Mouse (Mus musculus) embryonic facial prominence, embryonic 12.5 days (tissue): ENCODE data around the gene Tssk2. TPM values are rescaled to one million over a fixed set of nuclear protein-coding genes. Genes with fewer than 3 reads are reported as not detected.

Experiments used
- ATAC-seq: fragments of 200-750 bp; cut with Nextera tagmentation; 2 replicates; pipeline ENCODE4 v1.8.0; 2017; ENCODE audit not compliant: insufficient number of reproducible peaks, insufficient read depth, low FRiP score, low TSS enrichment
- H3K27ac ChIP-seq: fragments of 300-500 bp; sonication (generic); 2 replicates; pipeline ENCODE4 v1.5.1; 2016; ENCODE audit warnings: mild to moderate bottlenecking
- H3K27me3 ChIP-seq: fragments of 300-500 bp; sonication (generic); 2 replicates; pipeline ENCODE4 v1.6.1; 2016; ENCODE audit warnings: mild to moderate bottlenecking, moderate library complexity
- H3K36me3 ChIP-seq: fragments of 300-500 bp; sonication (generic); 2 replicates; pipeline ENCODE4 v1.6.1; 2016; ENCODE audit warnings: mild to moderate bottlenecking
- H3K4me1 ChIP-seq: fragments of 300-500 bp; sonication (generic); 2 replicates; pipeline ENCODE4 v1.6.1; 2016
- H3K4me2 ChIP-seq: fragments of 300-500 bp; sonication (generic); replicated peaks from 2 replicates; pipeline ENCODE4 v1.6.1; 2016; ENCODE audit warnings: mild to moderate bottlenecking, moderate library complexity
- H3K4me3 ChIP-seq: fragments of 300-500 bp; sonication (generic); 2 replicates; pipeline ENCODE4 v1.5.1; 2016; ENCODE audit warnings: mild to moderate bottlenecking
- H3K9ac ChIP-seq: fragments of 300-500 bp; sonication (generic); 2 replicates; pipeline ENCODE4 v1.6.1; 2016; ENCODE audit warnings: mild to moderate bottlenecking, moderate library complexity
- H3K9me3 ChIP-seq: fragments of 300-500 bp; sonication (generic); 2 replicates; pipeline ENCODE4 v1.6.1; 2016; ENCODE audit warnings: mild to moderate bottlenecking, moderate library complexity
- WGBS: fragments of 180-500 bp; shearing (Covaris S2); methylation state at CpG from one replicate; pipeline ENCODE4 v1.1.7; 2016; 5-methylcytosine and 5-hydroxymethylcytosine counted together
- polyA plus RNA-seq: library from polyadenylated mRNA; unstranded; fragments of >200 nt; fragmentation: Nextera tagmentation; extraction: Ambion mirVana; gene quantifications from 2 replicates; pipeline ENCODE4 v1.2.1, GENCODE M21; 2016

Gene Tssk2
- polyA plus RNA-seq, 1 experiment from 2014 or later: 0.12 TPM

DNA sequence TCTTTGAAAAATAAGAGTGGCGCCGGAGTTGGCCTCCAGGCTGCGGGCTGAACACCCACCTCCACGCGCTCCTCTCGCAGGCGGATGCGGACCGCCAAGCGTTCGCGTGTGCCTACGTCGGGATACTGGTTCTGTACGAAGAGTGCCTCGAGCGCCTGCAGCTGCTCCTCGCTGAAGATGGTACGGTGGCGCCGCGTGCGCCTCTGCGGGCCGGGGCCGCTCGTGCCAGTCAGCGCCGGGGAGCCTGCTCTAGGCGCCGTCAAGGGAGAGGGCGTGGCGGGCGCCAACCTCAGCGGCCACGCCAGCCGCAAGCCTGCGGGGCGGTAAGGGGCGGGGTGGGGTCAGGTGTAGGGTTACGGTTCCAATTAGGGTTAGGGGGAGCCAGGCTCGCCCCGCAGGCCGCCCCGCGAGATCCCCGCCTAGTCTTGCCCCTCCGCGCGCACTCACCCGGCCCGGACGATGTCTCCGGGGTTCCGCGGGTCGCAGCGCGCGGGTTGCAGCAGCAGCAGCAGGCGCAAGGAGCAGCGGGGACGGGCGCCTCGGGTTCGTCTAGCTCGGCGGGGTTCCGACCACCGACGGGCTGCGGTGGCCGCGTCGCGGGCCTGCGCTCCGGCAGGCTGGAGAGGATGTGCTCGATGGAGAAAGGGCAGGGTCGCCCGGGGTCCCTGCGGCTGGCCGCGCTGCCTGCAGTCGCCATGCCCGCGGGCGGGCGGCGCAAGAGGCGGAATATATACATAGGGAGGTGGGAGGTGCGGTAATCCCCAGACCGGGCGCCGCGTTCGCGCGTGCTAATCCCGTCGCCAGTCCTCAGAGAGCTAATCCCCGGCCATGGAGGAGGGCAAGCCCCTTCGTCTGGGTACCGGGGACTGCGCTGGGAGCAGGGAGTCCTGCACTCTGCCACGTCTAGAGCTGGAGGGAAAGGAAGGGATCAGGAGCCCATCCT lies 16.1 kb downstream of the Tssk2 start, which contains the start of gene Gsc2:
Gsc2 (minus strand) TSS at position 753 of the 943 bp plus-strand sequence.
- Histone ChIP-seq H3K4me1 (peaks cover 18% of the 10 kb centered on the region), H3K27me3 (peaks cover 65% of the 10 kb centered on the region), H3K36me3 (no peaks in the 10 kb centered on the region), H3K4me2 (peak within 1 kb of the TSS; percentile 67), H3K27ac (no peak within 1 kb of the TSS), H3K4me3 (peak within 1 kb of the TSS; percentile 37), H3K9ac (peak within 1 kb of the TSS; percentile 38), H3K9me3 (no peaks in the 10 kb centered on the region)
- 0 out of 2 replicates have a peak, but pooled peaks have one; percentile 31 for ATAC-seq
- under 1% methylated on average over 99 of the region's 106 CpGs for WGBS

DNA sequence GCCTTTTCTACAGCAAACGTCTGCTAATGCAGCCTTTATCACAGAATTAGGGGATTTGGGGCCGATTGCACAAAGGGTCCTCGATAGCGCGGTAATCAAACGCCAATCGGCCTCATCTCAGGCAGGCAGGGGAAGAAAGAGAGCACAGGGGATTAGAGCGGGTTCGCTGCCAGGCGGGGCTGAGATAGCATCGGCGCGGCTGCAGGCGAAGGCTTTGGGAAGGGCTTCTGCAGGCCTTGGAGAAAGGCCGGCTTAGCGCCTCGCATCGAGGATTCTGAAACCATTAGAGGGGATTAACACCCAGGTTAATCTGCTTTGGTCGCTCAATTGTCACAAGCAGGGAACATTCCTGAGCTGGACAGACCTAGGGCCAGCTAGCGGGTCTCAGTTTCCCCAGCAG lies 22.1 kb downstream of the Tssk2 start:
- Histone ChIP-seq H3K27ac (no peak overlapping the region), H3K36me3 (peaks cover 7% of the 10 kb centered on the region; the same call in 1 of the 2 replicates), H3K4me2 (peak overlapping the region; percentile 95), H3K9me3 (no peaks in the 10 kb centered on the region), H3K4me3 (no peak overlapping the region), H3K4me1 (peaks cover 13% of the 10 kb centered on the region), H3K9ac (peak overlapping the region; percentile 91; the same call in 1 of the 2 replicates), H3K27me3 (peaks cover 40% of the 10 kb centered on the region)
- 10% methylated on average over 20 of the region's 20 CpGs for WGBS
- ATAC-seq: no peak

- H3K4me2 ChIP-seq: peak overlapping the region; percentile 95
- no peaks in the 10 kb centered on the region for H3K9me3 ChIP-seq
- ATAC-seq: peak; percentile 92
- 2% methylated on average over 47 of the region's 47 CpGs for WGBS
- peak overlapping the region; percentile 58 for H3K4me3 ChIP-seq
- peak overlapping the region; percentile 80 for H3K27ac ChIP-seq
- peaks cover 30% of the 10 kb centered on the region for H3K27me3 ChIP-seq
- H3K4me1 ChIP-seq: peaks cover 14% of the 10 kb centered on the region
- H3K9ac ChIP-seq: peak overlapping the region; percentile 91
- H3K36me3 ChIP-seq: peaks cover 13% of the 10 kb centered on the region; the same call in 1 of the 2 replicates
These were observed 23.1 kb downstream of the Tssk2 start for GRCm38 (mm10) chr16:17921325-17922162.

DNA sequence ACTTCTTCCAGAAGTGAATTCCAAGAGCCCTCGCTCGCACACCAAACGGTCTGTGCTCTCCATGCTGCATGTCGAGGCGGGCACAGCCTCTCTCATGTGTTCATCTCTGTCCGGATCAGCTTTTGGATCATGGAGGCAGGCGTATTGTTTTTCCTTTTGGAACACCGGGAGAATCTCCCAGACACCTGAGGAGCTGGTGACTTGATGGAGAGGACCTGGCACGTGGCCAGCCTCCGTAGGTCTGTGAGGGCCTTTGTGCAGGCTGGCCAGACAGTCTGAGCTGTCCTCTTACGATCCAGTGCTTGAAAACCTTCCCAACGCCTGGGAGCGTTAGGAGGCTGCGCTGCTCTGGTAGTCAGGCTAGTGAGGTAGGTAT lies 23.7 kb downstream of the Tssk2 start:
- peaks cover 20% of the 10 kb centered on the region for H3K4me1 ChIP-seq
- 2% methylated on average over 14 of the region's 14 CpGs for WGBS
- peaks cover 24% of the 10 kb centered on the region for H3K27me3 ChIP-seq
- H3K27ac ChIP-seq: peak overlapping the region; percentile 65
- H3K4me3 ChIP-seq: peak overlapping the region; percentile 58
- H3K36me3 ChIP-seq: peaks cover 13% of the 10 kb centered on the region; the same call in 1 of the 2 replicates
- no peaks in the 10 kb centered on the region for H3K9me3 ChIP-seq
- ATAC-seq: no peak; the same call in 1 of the 2 replicates
- peak overlapping the region; percentile 91 for H3K9ac ChIP-seq
- H3K4me2 ChIP-seq: peak overlapping the region; percentile 95

DNA sequence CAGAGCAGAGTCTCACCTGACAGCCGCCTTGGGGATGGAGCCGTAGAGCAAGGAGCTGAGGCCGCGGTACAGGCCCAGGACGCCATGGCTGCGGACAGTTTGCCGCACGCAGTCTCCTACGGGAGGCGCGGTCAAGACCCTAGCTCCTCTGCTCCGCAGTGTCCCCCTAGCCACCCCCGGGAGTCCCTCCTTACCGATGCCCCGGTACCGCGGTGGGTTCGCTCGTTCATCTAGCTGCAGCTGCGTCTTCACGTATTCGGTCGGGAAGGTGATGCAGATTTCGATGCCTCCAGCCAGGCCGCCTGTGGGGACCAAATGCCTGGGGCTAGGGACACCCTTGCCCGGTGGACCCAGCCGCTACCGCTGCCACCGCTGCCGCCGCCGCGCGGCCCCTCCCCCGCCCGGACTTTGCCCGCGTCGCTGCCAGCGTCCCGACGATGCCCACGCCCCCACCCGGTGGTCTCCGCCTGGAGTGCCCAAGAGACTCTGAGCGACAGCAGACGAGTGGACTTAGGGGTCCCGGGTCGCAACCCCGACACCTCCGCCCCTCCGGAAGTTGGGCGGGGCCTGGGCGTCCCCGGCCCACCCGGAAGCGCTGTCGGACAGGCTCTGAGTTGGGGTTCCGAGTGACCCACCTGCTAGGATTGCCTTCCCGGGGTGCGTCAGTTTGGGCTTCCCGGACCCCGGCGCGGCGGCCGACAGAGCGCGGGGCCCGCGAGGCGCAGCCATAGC lies 29.1 kb downstream of the Tssk2 start:
- Histone ChIP-seq H3K27me3 (no peaks in the 10 kb centered on the region), H3K36me3 (peaks cover 13% of the 10 kb centered on the region; the same call in 1 of the 2 replicates), H3K27ac (peak overlapping the region; percentile 36), H3K4me3 (peak overlapping the region; percentile 67), H3K4me1 (peaks cover 12% of the 10 kb centered on the region), H3K9ac (peak overlapping the region; percentile 81), H3K9me3 (no peaks in the 10 kb centered on the region), H3K4me2 (peak overlapping the region; percentile 92)
- WGBS: under 1% methylated on average over 72 of the region's 72 CpGs
- ATAC-seq: peak; percentile 48; the same call in 1 of the 2 replicates

DNA sequence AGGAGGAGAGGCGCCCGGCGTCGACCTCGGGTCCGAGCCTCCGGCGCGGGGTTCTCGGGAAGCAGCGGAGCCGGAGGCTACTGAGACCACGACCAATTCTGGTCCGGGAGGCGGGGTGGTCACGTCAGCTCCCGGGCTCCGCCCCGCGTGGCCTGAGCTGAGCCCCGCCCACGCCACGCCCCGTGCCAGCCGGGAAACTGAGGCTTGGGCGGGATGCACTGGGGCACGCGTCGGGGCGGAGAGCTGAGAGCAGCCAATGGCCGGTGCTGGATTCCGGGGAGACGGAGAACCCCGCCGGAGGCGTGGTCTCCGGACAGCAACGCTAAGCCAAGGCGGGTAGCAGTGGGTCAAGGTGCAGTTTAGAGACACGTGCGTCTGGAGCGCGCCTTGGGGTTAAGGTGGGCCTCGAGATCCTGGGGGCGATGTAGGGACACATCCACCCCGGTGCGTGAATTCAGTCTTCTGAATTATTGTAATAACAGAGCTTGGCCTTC lies 29.7 kb downstream of the Tssk2 start, which contains the start of gene Slc25a1:
Slc25a1 (minus strand) TSS at position 133 of the 494 bp plus-strand sequence.
- peak; percentile 62 for ATAC-seq

DNA sequence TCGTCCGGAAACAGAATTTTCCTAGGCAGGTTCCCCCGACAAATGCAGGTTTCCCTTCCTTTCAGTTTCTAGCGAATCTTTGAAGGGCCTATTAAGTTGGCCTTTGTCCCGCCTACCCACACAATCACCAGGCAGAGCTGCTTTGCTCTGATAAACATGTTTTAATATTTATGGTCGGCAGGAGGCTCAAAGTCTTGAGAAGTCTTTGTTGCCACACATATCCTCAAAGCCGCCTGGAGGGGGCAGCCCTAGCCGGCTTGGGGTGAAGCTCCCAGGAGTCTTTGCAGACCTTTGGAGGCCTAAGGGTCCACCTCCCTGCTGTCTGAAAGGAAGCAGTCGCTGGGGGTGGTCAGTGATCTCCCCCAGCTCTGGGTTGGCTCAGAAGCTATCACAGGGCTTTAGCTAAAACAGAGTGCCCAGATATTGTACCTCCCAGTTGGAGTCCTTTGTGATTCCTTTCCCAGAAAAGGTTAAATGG lies 30.2 kb downstream of the Tssk2 start:
- Histone ChIP-seq H3K9ac (peak overlapping the region; percentile 81), H3K9me3 (no peaks in the 10 kb centered on the region), H3K27me3 (no peaks in the 10 kb centered on the region), H3K4me1 (peaks cover 9% of the 10 kb centered on the region; the same call in 1 of the 2 replicates), H3K4me2 (peak overlapping the region; percentile 92), H3K36me3 (peaks cover 13% of the 10 kb centered on the region; the same call in 1 of the 2 replicates), H3K27ac (peak overlapping the region; percentile 36), H3K4me3 (peak overlapping the region; percentile 67)
- WGBS: under 1% methylated on average over 9 of the region's 9 CpGs
- ATAC-seq: no peak

More for the DNA sequence above, 29.7 kb downstream of the Tssk2 start, which contains the start of gene Slc25a1:
- Histone ChIP-seq H3K27ac (peak within 1 kb of the TSS; percentile 36), H3K27me3 (no peaks in the 10 kb centered on the region), H3K4me2 (peak within 1 kb of the TSS; percentile 92), H3K9ac (peak within 1 kb of the TSS; percentile 81), H3K9me3 (no peaks in the 10 kb centered on the region), H3K4me1 (peaks cover 9% of the 10 kb centered on the region; the same call in 1 of the 2 replicates), H3K4me3 (peak within 1 kb of the TSS; percentile 67), H3K36me3 (peaks cover 13% of the 10 kb centered on the region; the same call in 1 of the 2 replicates)
- WGBS: under 1% methylated on average over 41 of the region's 47 CpGs

GRCm38 (mm10) chr16:17929211-17929610 lies 30.8 kb downstream of the Tssk2 start:
- H3K4me2 ChIP-seq: 0 out of 2 replicates have a peak overlapping the region, but pooled peaks have one; percentile 5
- H3K4me1 ChIP-seq: peaks cover 9% of the 10 kb centered on the region; the same call in 1 of the 2 replicates
- no peaks in the 10 kb centered on the region for H3K9me3 ChIP-seq
- H3K4me3 ChIP-seq: no peak overlapping the region
- H3K36me3 ChIP-seq: peaks cover 13% of the 10 kb centered on the region; the same call in 1 of the 2 replicates
- H3K9ac ChIP-seq: no peak overlapping the region
- no peak for ATAC-seq
- WGBS: 13% methylated on average over 2 of the region's 2 CpGs
- 0 out of 2 replicates have a peak, but pooled peaks cover 4% of the 10 kb centered on the region for H3K27me3 ChIP-seq
- peak overlapping the region; percentile 36; the same call in 1 of the 2 replicates for H3K27ac ChIP-seq

DNA sequence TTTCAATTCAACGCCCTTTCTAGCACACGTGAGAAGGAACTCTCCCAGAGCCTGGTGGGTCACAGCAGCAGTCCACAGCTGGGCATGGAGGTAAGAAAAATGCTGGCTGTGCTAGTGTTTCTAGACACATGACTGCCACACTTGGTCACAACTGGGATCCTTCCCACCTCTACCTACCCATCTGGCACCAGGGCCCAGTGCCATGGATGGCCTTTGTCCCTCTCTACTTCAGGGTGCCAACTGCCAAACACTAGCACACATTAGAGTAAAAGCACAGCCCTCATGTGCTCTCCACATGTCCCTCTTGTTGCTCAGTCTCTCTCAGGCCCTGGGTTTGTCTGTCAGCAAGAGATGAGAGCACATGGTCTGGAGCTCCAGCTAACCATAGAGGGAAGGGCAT lies 31.2 kb downstream of the Tssk2 start:
- 81% methylated on average over 2 of the region's 2 CpGs for WGBS
- ATAC-seq: no peak
- Histone ChIP-seq H3K9me3 (no peaks in the 10 kb centered on the region), H3K27me3 (0 out of 2 replicates have a peak, but pooled peaks cover 4% of the 10 kb centered on the region), H3K4me3 (no peak overlapping the region), H3K4me1 (peaks cover 9% of the 10 kb centered on the region; the same call in 1 of the 2 replicates), H3K9ac (no peak overlapping the region), H3K27ac (no peak overlapping the region), H3K36me3 (peaks cover 13% of the 10 kb centered on the region; the same call in 1 of the 2 replicates), H3K4me2 (no peak overlapping the region)

- H3K4me3 ChIP-seq: no peak overlapping the region
- no peak for ATAC-seq
- no peaks in the 10 kb centered on the region for H3K36me3 ChIP-seq
- H3K27ac ChIP-seq: no peak overlapping the region
- no peak overlapping the region for H3K9ac ChIP-seq
- H3K27me3 ChIP-seq: peaks cover 7% of the 10 kb centered on the region
- 79% methylated on average over 5 of the region's 5 CpGs for WGBS
- peaks cover 3% of the 10 kb centered on the region; the same call in 1 of the 2 replicates for H3K4me1 ChIP-seq
- no peaks in the 10 kb centered on the region for H3K9me3 ChIP-seq
- H3K4me2 ChIP-seq: no peak overlapping the region
These were observed 33.5 kb downstream of the Tssk2 start for GRCm38 (mm10) chr16:17931906-17932460.
